Mouse (Mus musculus): ENCODE data around the gene Xylb.

DNA sequence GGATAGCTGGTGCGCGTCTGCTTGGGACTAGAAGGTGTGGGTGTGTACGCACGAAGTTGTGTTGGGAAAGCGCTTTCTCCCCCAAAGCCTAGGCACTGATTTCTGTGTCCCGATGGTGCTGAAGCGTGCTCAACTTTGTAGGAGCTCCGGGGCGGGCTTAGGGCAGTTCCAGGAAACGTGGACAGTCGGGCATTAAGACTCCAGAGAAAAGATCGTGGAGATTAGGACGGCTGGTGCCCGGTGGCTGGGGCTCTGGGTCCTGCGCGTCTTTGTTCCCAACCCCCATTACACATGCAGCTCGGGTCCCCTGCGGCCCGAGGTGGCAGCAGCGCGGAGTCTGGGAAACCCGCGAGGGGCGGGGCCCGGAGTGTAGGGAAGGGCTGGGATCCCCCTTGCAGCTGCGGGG, 46.1 kb downstream of the Xylb start:
- TF ChIP-seq CTCF (conservative IDR thresholded peaks at IDR 0.05; ENCODE audit: insufficient read depth, insufficient read length, low read depth, low read length) = no peak
- TF ChIP-seq POLR2A (IDR thresholded peaks at IDR 0.05; ENCODE audit: low read depth, low read length) = no peak
